Mouse (Mus musculus) adrenal gland, adult 18-20 months (tissue): ENCODE results near the gene Cep250. TPM values are rescaled to one million over a fixed set of nuclear protein-coding genes. Genes with fewer than 3 reads are reported as not detected.

Experiments
- total RNA-seq, 2 experiments: library from RNA; stranded (reverse); gene quantifications; 1 replicate in 1 of 2; 2 replicates in 1 of 2; pipeline ENCODE4 v1.2.3; 2021

Cep250 gene
- total RNA-seq, 2 experiments from 2014 or later: 9.9 to 10.7 TPM

Other genes starting within 250 kb of the Cep250 start
- gene Edem2, start 227.0 kb upstream of the Cep250 start, total RNA-seq: 10 to 100 TPM; 36.9 to 46.2 TPM
- gene Gm17581, start 220.6 kb upstream of the Cep250 start, total RNA-seq: not detected
- gene Procr, start 205.3 kb upstream of the Cep250 start, total RNA-seq: 100 to 1,000 TPM in 1 of 2 experiments, 10 to 100 TPM in 1; 44.9 to 104 TPM
- gene Mmp24, start 181.1 kb upstream of the Cep250 start, total RNA-seq: 1 to 10 TPM; 1.2 to 2.3 TPM
- 100 to 1,000 TPM; 171 to 240 TPM for gene BC029722, start 137.0 kb upstream of the Cep250 start, total RNA-seq
- gene Eif6, start 129.5 kb upstream of the Cep250 start, total RNA-seq: 100 to 1,000 TPM; 131 to 138 TPM
- not detected for gene Fam83c, start 121.6 kb upstream of the Cep250 start, total RNA-seq
- 100 to 1,000 TPM; 122 to 139 TPM for gene Uqcc1, start 26.1 kb upstream of the Cep250 start, total RNA-seq
- gene Gm15557, start 15.7 kb upstream of the Cep250 start, total RNA-seq: not detected
- under 1 TPM in 1 of 2 experiments, not detected in 1; 0.38 TPM for gene Gdf5, start 11.1 kb upstream of the Cep250 start, total RNA-seq
- 1 to 10 TPM; 1.2 to 2.0 TPM for gene 6430550D23Rik, start 51.5 kb downstream of the Cep250 start, total RNA-seq
- gene Ergic3, start 51.6 kb downstream of the Cep250 start, total RNA-seq: 100 to 1,000 TPM; 215 to 227 TPM
- not detected for gene Fer1l4, start 96.5 kb downstream of the Cep250 start, total RNA-seq
- 1 to 10 TPM; 4.2 to 9.3 TPM for gene Spag4, start 108.7 kb downstream of the Cep250 start, total RNA-seq
- gene Cpne1, start 155.5 kb downstream of the Cep250 start, total RNA-seq: 10 to 100 TPM; 36.1 to 37.2 TPM
- gene Rbm12, start 155.5 kb downstream of the Cep250 start, total RNA-seq: 10 to 100 TPM; 22.1 to 29.7 TPM
- gene Gm28036, start 170.6 kb downstream of the Cep250 start, total RNA-seq: 10 to 100 TPM; 25.4 to 28.6 TPM
- gene Romo1, start 187.6 kb downstream of the Cep250 start, total RNA-seq: 100 to 1,000 TPM; 346 to 350 TPM
- gene Nfs1, start 187.7 kb downstream of the Cep250 start, total RNA-seq: 10 to 100 TPM; 80.4 to 90.4 TPM
- gene Rbm39, start 223.8 kb downstream of the Cep250 start, total RNA-seq: 100 to 1,000 TPM; 283 to 382 TPM
- 10 to 100 TPM; 32.3 to 42.2 TPM for gene Phf20, start 240.0 kb downstream of the Cep250 start, total RNA-seq